Mouse (Mus musculus): Measurements from ENCODE around the gene Prkd3. TPM values are rescaled to one million over a fixed set of nuclear protein-coding genes. Genes with fewer than 3 reads are reported as not detected.

Gene Prkd3
- total and polyA plus RNA-seq, 3 experiments: 4.8 to 5.7 TPM; not detected in 1

- no peak overlapping the region for H3K9ac ChIP-seq (ENCODE audit: control insufficient read depth, low read depth, low read length, poor library complexity, severe bottlenecking)
- H3K27ac ChIP-seq (ENCODE audit: control insufficient read depth, low read depth, low read length): no peak overlapping the region
These were observed 28.2 kb downstream of the Prkd3 start for GRCm38 (mm10) chr17:78992303-78993027.

GRCm38 (mm10) chr17:78991549-78991948 lies 29.1 kb downstream of the Prkd3 start:
- DNase-seq (ENCODE audit: low read depth, low spot score): no peak
- no peak for TF ChIP-seq POLR2A (IDR thresholded peaks at IDR 0.05; ENCODE audit: control insufficient read depth in 1 of 2, insufficient read depth in 1 of 2, low read depth in 1 of 2, low read length in 2 of 2, poor library complexity in 1 of 2)
- TF ChIP-seq RCOR1 (IDR thresholded peaks at IDR 0.05; ENCODE audit: low read depth, low read length): no peak
- TF ChIP-seq USF1 (IDR thresholded peaks at IDR 0.05; ENCODE audit: low read depth, low read length): no peak
- no peak for TF ChIP-seq NELFE (IDR thresholded peaks at IDR 0.05; ENCODE audit: low read depth, low read length)
- no peak for TF ChIP-seq HCFC1 (IDR thresholded peaks at IDR 0.05; ENCODE audit: low read depth, low read length)
- no peak for TF ChIP-seq GABPA (IDR thresholded peaks at IDR 0.05; ENCODE audit: low read depth, low read length)
- TF ChIP-seq ELF1 (IDR thresholded peaks at IDR 0.05; ENCODE audit: low read depth, low read length): no peak
- TF ChIP-seq SMC3 (IDR thresholded peaks at IDR 0.05; ENCODE audit: low read depth, low read length): no peak
- TF ChIP-seq ZNF384 (IDR thresholded peaks at IDR 0.05; ENCODE audit: low read depth, low read length): no peak
- no peak for TF ChIP-seq NRF1 (IDR thresholded peaks at IDR 0.05; ENCODE audit: insufficient read depth, low read depth, low read length, poor library complexity, severe bottlenecking)
- TF ChIP-seq JUND (IDR thresholded peaks at IDR 0.05; ENCODE audit: low read depth, low read length): no peak
- no peak for TF ChIP-seq MYB (IDR thresholded peaks at IDR 0.05; ENCODE audit: low read depth, low read length)
- no peak for TF ChIP-seq CHD1 (IDR thresholded peaks at IDR 0.05; ENCODE audit: low read depth, low read length)
- TF ChIP-seq MXI1 (IDR thresholded peaks at IDR 0.05; ENCODE audit: low read depth, low read length): no peak
- Histone ChIP-seq H3K36me3 (ENCODE audit: control insufficient read depth in 1 of 2, insufficient read depth in 2 of 2, low read length in 2 of 2) (peaks cover 0 to 2% of the 10 kb centered on the region in 2 experiments; a peak in 1 of 4 replicates), H3K9me3 (replicated peaks; ENCODE audit: insufficient read depth, low read length) (no peaks in the 10 kb centered on the region), H3K4me3 (ENCODE audit: control insufficient read depth in 1 of 2, insufficient read depth in 1 of 2, low read depth in 2 of 2, low read length in 2 of 2) (no peak overlapping the region), H3K9ac (ENCODE audit: control insufficient read depth, low read depth, low read length, poor library complexity, severe bottlenecking) (no peak overlapping the region), H3K27ac (ENCODE audit: control insufficient read depth, low read depth, low read length) (no peak overlapping the region), H3K79me2 (ENCODE audit: control insufficient read depth, insufficient read depth, low read length, poor library complexity) (no peaks in the 10 kb centered on the region), H3K4me1 (ENCODE audit: control insufficient read depth in 1 of 2, insufficient read depth in 2 of 2, low read length in 2 of 2) (no peaks in the 10 kb centered on the region), H3K27me3 (ENCODE audit: control insufficient read depth in 1 of 2, insufficient read depth in 2 of 2, low read length in 2 of 2) (peaks cover 0 to 1% of the 10 kb centered on the region in 2 experiments; a peak in 1 of 4 replicates)

More at GRCm38 (mm10) chr17:78992303-78993027, 28.2 kb downstream of the Prkd3 start:
- Histone ChIP-seq H3K4me1 (ENCODE audit: control insufficient read depth in 1 of 2, insufficient read depth in 2 of 2, low read length in 2 of 2) (no peaks in the 10 kb centered on the region), H3K36me3 (ENCODE audit: control insufficient read depth in 1 of 2, insufficient read depth in 2 of 2, low read length in 2 of 2) (peaks cover 0 to 2% of the 10 kb centered on the region in 2 experiments; a peak in 1 of 4 replicates), H3K27me3 (ENCODE audit: control insufficient read depth in 1 of 2, insufficient read depth in 2 of 2, low read length in 2 of 2) (peaks cover 0 to 1% of the 10 kb centered on the region in 2 experiments; a peak in 1 of 4 replicates), H3K79me2 (ENCODE audit: control insufficient read depth, insufficient read depth, low read length, poor library complexity) (no peaks in the 10 kb centered on the region), H3K9me3 (replicated peaks; ENCODE audit: insufficient read depth, low read length) (no peaks in the 10 kb centered on the region), H3K4me3 (ENCODE audit: control insufficient read depth in 1 of 2, insufficient read depth in 1 of 2, low read depth in 2 of 2, low read length in 2 of 2) (no peak overlapping the region)
- DNase-seq (ENCODE audit: low read depth, low spot score): no peak
- TF ChIP-seq BHLHE40 (IDR thresholded peaks at IDR 0.05; ENCODE audit: borderline replicate concordance, low read depth, low read length) (no peak), GABPA (IDR thresholded peaks at IDR 0.05; ENCODE audit: low read depth, low read length) (no peak), ZKSCAN1 (IDR thresholded peaks at IDR 0.05; ENCODE audit: low read depth, low read length) (no peak), CHD2 (IDR thresholded peaks at IDR 0.05; ENCODE audit: low read length) (no peak), USF2 (IDR thresholded peaks at IDR 0.05; ENCODE audit: borderline replicate concordance in 1 of 2, insufficient read depth in 1 of 2, low read depth in 1 of 2, low read length in 2 of 2) (no peak), POLR2AphosphoS5 (IDR thresholded peaks at IDR 0.05; ENCODE audit: borderline replicate concordance, low read depth, low read length) (no peak), MAX (IDR thresholded peaks at IDR 0.05; ENCODE audit: low read length) (no peak), CTCF (IDR thresholded peaks at IDR 0.05 in 2 of 3, conservative IDR thresholded peaks at IDR 0.05 in 1 of 3; ENCODE audit: control insufficient read depth in 1 of 3, insufficient read depth in 1 of 3, low read depth in 2 of 3, low read length in 3 of 3, poor library complexity in 1 of 3, severe bottlenecking in 1 of 3) (no peak), ZNF384 (IDR thresholded peaks at IDR 0.05; ENCODE audit: low read depth, low read length) (no peak), CHD1 (IDR thresholded peaks at IDR 0.05; ENCODE audit: low read depth, low read length) (no peak), MXI1 (IDR thresholded peaks at IDR 0.05; ENCODE audit: low read depth, low read length) (no peak), EP300 (IDR thresholded peaks at IDR 0.05; ENCODE audit: low read depth in 1 of 2, low read length in 2 of 2) (no peak), ZC3H11A (IDR thresholded peaks at IDR 0.05; ENCODE audit: low read depth, low read length) (no peak), UBTF (IDR thresholded peaks at IDR 0.05; ENCODE audit: borderline replicate concordance, insufficient read depth, low read depth, low read length) (no peak), ELF1 (IDR thresholded peaks at IDR 0.05; ENCODE audit: low read depth, low read length) (no peak), GATA1 (IDR thresholded peaks at IDR 0.05; ENCODE audit: low read depth, low read length) (no peak), SIN3A (IDR thresholded peaks at IDR 0.05; ENCODE audit: low read length) (no peak)
